Mouse (Mus musculus): ENCODE measurements around the gene Ppargc1a. TPM values are rescaled to one million over a fixed set of nuclear protein-coding genes. Genes with fewer than 3 reads are reported as not detected.

The Ppargc1a gene
- total and polyA plus RNA-seq, 3 experiments: 0.22 TPM; not detected in 2

- Histone ChIP-seq H3K9me3 (replicated peaks) (peaks cover 25% of the 10 kb centered on the region), H3K4me1 (ENCODE audit: insufficient read depth, low read depth, low read length) (no peaks in the 10 kb centered on the region), H3K4me3 (ENCODE audit: low read depth, low read length) (no peak overlapping the region), H3K27me3 (ENCODE audit: insufficient read depth, low read length) (no peaks in the 10 kb centered on the region), H3K36me3 (replicated peaks) (no peaks in the 10 kb centered on the region)
- TF ChIP-seq GATA2 (IDR thresholded peaks at IDR 0.05; ENCODE audit: borderline replicate concordance, low read depth, low read length) (no peak), GATA1 (IDR thresholded peaks at IDR 0.05; ENCODE audit: borderline replicate concordance, low read length) (no peak), CTCF (IDR thresholded peaks at IDR 0.05; ENCODE audit: low read depth, low read length) (no peak), POLR2AphosphoS5 (IDR thresholded peaks at IDR 0.05; ENCODE audit: insufficient replicate concordance, low read depth, low read length) (no peak), TAL1 (conservative IDR thresholded peaks at IDR 0.05; ENCODE audit: low read depth, low read length) (no peak)
- DNase-seq (ENCODE audit: low spot score) (no peak), ATAC-seq (ENCODE audit: extremely low read depth, insufficient number of reproducible peaks, low FRiP score, poor library complexity, severe bottlenecking) (no peak)
Measured at GRCm38 (mm10) chr5:51592206-51592605, 24.7 kb upstream of the Ppargc1a start.

- Histone ChIP-seq H3K9me3 (replicated peaks) (peaks cover 25% of the 10 kb centered on the region), H3K36me3 (replicated peaks) (no peaks in the 10 kb centered on the region), H3K27me3 (ENCODE audit: insufficient read depth, low read length) (no peaks in the 10 kb centered on the region), H3K4me1 (ENCODE audit: insufficient read depth, low read depth, low read length) (no peaks in the 10 kb centered on the region), H3K4me3 (ENCODE audit: low read depth, low read length) (no peak overlapping the region)
- ATAC-seq (ENCODE audit: extremely low read depth, insufficient number of reproducible peaks, low FRiP score, poor library complexity, severe bottlenecking) (no peak), DNase-seq (ENCODE audit: low spot score) (no peak)
- TF ChIP-seq CTCF (IDR thresholded peaks at IDR 0.05; ENCODE audit: low read depth, low read length) (no peak), POLR2AphosphoS5 (IDR thresholded peaks at IDR 0.05; ENCODE audit: insufficient replicate concordance, low read depth, low read length) (no peak), GATA2 (IDR thresholded peaks at IDR 0.05; ENCODE audit: borderline replicate concordance, low read depth, low read length) (no peak), TAL1 (conservative IDR thresholded peaks at IDR 0.05; ENCODE audit: low read depth, low read length) (no peak), GATA1 (IDR thresholded peaks at IDR 0.05; ENCODE audit: borderline replicate concordance, low read length) (no peak)
Measured at GRCm38 (mm10) chr5:51591537-51592154, 24.1 kb upstream of the Ppargc1a start.

GRCm38 (mm10) chr5:51586187-51586586 is 18.7 kb upstream of the Ppargc1a start:
- H3K9me3 ChIP-seq (replicated peaks): peaks cover 24% of the 10 kb centered on the region
- ATAC-seq (ENCODE audit: extremely low read depth, insufficient number of reproducible peaks, low FRiP score, poor library complexity, severe bottlenecking): no peak
- DNase-seq (ENCODE audit: low spot score): no peak
- no peak for TF ChIP-seq GATA2 (IDR thresholded peaks at IDR 0.05; ENCODE audit: borderline replicate concordance, low read depth, low read length)
- no peak for TF ChIP-seq POLR2AphosphoS5 (IDR thresholded peaks at IDR 0.05; ENCODE audit: insufficient replicate concordance, low read depth, low read length)
- no peak for TF ChIP-seq GATA1 (IDR thresholded peaks at IDR 0.05; ENCODE audit: borderline replicate concordance, low read length)
- no peak for TF ChIP-seq TAL1 (conservative IDR thresholded peaks at IDR 0.05; ENCODE audit: low read depth, low read length)
- no peak for TF ChIP-seq CTCF (IDR thresholded peaks at IDR 0.05; ENCODE audit: low read depth, low read length)
- no peaks in the 10 kb centered on the region for H3K27me3 ChIP-seq (ENCODE audit: insufficient read depth, low read length)
- H3K4me3 ChIP-seq (ENCODE audit: low read depth, low read length): no peak overlapping the region
- no peaks in the 10 kb centered on the region for H3K4me1 ChIP-seq (ENCODE audit: insufficient read depth, low read depth, low read length)
- H3K36me3 ChIP-seq (replicated peaks): no peaks in the 10 kb centered on the region

GRCm38 (mm10) chr5:51584987-51585386 is 17.5 kb upstream of the Ppargc1a start:
- H3K4me1 ChIP-seq (ENCODE audit: insufficient read depth, low read depth, low read length): no peaks in the 10 kb centered on the region
- peaks cover 22% of the 10 kb centered on the region for H3K9me3 ChIP-seq (replicated peaks)
- ATAC-seq (ENCODE audit: extremely low read depth, insufficient number of reproducible peaks, low FRiP score, poor library complexity, severe bottlenecking): no peak
- no peak for TF ChIP-seq POLR2AphosphoS5 (IDR thresholded peaks at IDR 0.05; ENCODE audit: insufficient replicate concordance, low read depth, low read length)
- no peak for TF ChIP-seq CTCF (IDR thresholded peaks at IDR 0.05; ENCODE audit: low read depth, low read length)
- TF ChIP-seq TAL1 (conservative IDR thresholded peaks at IDR 0.05; ENCODE audit: low read depth, low read length): no peak
- no peak for TF ChIP-seq GATA2 (IDR thresholded peaks at IDR 0.05; ENCODE audit: borderline replicate concordance, low read depth, low read length)
- no peak for TF ChIP-seq GATA1 (IDR thresholded peaks at IDR 0.05; ENCODE audit: borderline replicate concordance, low read length)
- no peak overlapping the region for H3K4me3 ChIP-seq (ENCODE audit: low read depth, low read length)
- DNase-seq (ENCODE audit: low spot score): no peak
- no peaks in the 10 kb centered on the region for H3K36me3 ChIP-seq (replicated peaks)
- H3K27me3 ChIP-seq (ENCODE audit: insufficient read depth, low read length): no peaks in the 10 kb centered on the region

- no peaks in the 10 kb centered on the region for H3K27me3 ChIP-seq (ENCODE audit: insufficient read depth, low read length)
- H3K4me1 ChIP-seq (ENCODE audit: insufficient read depth, low read depth, low read length): no peaks in the 10 kb centered on the region
- ATAC-seq (ENCODE audit: extremely low read depth, insufficient number of reproducible peaks, low FRiP score, poor library complexity, severe bottlenecking) (no peak), DNase-seq (ENCODE audit: low spot score) (no peak)
- no peaks in the 10 kb centered on the region for H3K36me3 ChIP-seq (replicated peaks)
- H3K9me3 ChIP-seq (replicated peaks): peaks cover 19% of the 10 kb centered on the region
- H3K4me3 ChIP-seq (ENCODE audit: low read depth, low read length): no peak overlapping the region
- TF ChIP-seq GATA2 (IDR thresholded peaks at IDR 0.05; ENCODE audit: borderline replicate concordance, low read depth, low read length) (no peak), TAL1 (conservative IDR thresholded peaks at IDR 0.05; ENCODE audit: low read depth, low read length) (no peak), POLR2AphosphoS5 (IDR thresholded peaks at IDR 0.05; ENCODE audit: insufficient replicate concordance, low read depth, low read length) (no peak), GATA1 (IDR thresholded peaks at IDR 0.05; ENCODE audit: borderline replicate concordance, low read length) (no peak), CTCF (IDR thresholded peaks at IDR 0.05; ENCODE audit: low read depth, low read length) (no peak)
Measured at GRCm38 (mm10) chr5:51584186-51584585, 16.7 kb upstream of the Ppargc1a start.

- Histone ChIP-seq H3K36me3 (replicated peaks) (no peaks in the 10 kb centered on the region), H3K9me3 (replicated peaks) (peaks cover 19% of the 10 kb centered on the region), H3K27me3 (ENCODE audit: insufficient read depth, low read length) (no peaks in the 10 kb centered on the region), H3K4me3 (ENCODE audit: low read depth, low read length) (no peak overlapping the region), H3K4me1 (ENCODE audit: insufficient read depth, low read depth, low read length) (no peaks in the 10 kb centered on the region)
- no peak for TF ChIP-seq GATA1 (IDR thresholded peaks at IDR 0.05; ENCODE audit: borderline replicate concordance, low read length)
- no peak for TF ChIP-seq TAL1 (conservative IDR thresholded peaks at IDR 0.05; ENCODE audit: low read depth, low read length)
- TF ChIP-seq GATA2 (IDR thresholded peaks at IDR 0.05; ENCODE audit: borderline replicate concordance, low read depth, low read length): no peak
- TF ChIP-seq CTCF (IDR thresholded peaks at IDR 0.05; ENCODE audit: low read depth, low read length): no peak
- no peak for TF ChIP-seq POLR2AphosphoS5 (IDR thresholded peaks at IDR 0.05; ENCODE audit: insufficient replicate concordance, low read depth, low read length)
- no peak for DNase-seq (ENCODE audit: low spot score)
- ATAC-seq (ENCODE audit: extremely low read depth, insufficient number of reproducible peaks, low FRiP score, poor library complexity, severe bottlenecking): no peak
Measured at GRCm38 (mm10) chr5:51583632-51584031, 16.1 kb upstream of the Ppargc1a start.

Data from G1E (cell line).